In genomic region chr4:155301965-155302364, GRCm38 (mm10) we compare ENCODE assay signal across 15 mouse cellular contexts. TPM values are rescaled to one million over a fixed set of nuclear protein-coding genes. Genes with fewer than 3 reads are reported as not detected.
DNase-seq lines count a peak whose midpoint lies in the region; ATAC-seq and TF ChIP-seq lines count a peak whose summit lies in the region.
"Had no signal": no experiment of that assay in that cellular context is flagged by ENCODE, and none has a peak within 500 bp of the region (broad histone marks: within the 10 kb centered on the region; RNA-seq: fewer than 3 reads in every experiment).

No protein-coding gene starts in this region.

- intact Hi-C loops in gastrocnemius, adult 2 months (cut with DNase I) = no loop called here
- intact Hi-C loops in gastrocnemius, postnatal 36 days (cut with DNase I) = no loop called here

- no peaks in the 10 kb centered on the region for H3K9me3 ChIP-seq in midbrain, postnatal 0 days (ENCODE audit: low read length)
- no peaks in the 10 kb centered on the region for H3K9me3 ChIP-seq in midbrain, embryonic 10.5 days (replicated peaks)
- no peaks in the 10 kb centered on the region for H3K9me3 ChIP-seq in limb, embryonic 15.5 days
- H3K9me3 ChIP-seq: embryonic facial prominence, embryonic 15.5 days; heart, embryonic 15.5 days; midbrain, embryonic 12.5 days had no signal

- H3K4me3 ChIP-seq in gastrocnemius, adult 2 months = no peak overlapping the region
- no peak overlapping the region for H3K4me3 ChIP-seq in midbrain, postnatal 0 days (ENCODE audit: low read depth, low read length)
- no peak overlapping the region for H3K4me3 ChIP-seq in midbrain, embryonic 10.5 days
- no peak overlapping the region for H3K4me3 ChIP-seq in limb, embryonic 15.5 days
- H3K4me3 ChIP-seq: embryonic facial prominence, embryonic 15.5 days; heart, embryonic 15.5 days; midbrain, embryonic 12.5 days had no signal

- TF ChIP-seq CTCF in gastrocnemius, adult 2 months (IDR thresholded peaks at IDR 0.05) = no peak
- no peak for TF ChIP-seq CTCF in midbrain, postnatal 0 days (IDR thresholded peaks at IDR 0.05)

- no peak overlapping the region for H3K9ac ChIP-seq in midbrain, postnatal 0 days (replicated peaks; ENCODE audit: low read length, poor library complexity, severe bottlenecking)
- no peak overlapping the region for H3K9ac ChIP-seq in limb, embryonic 15.5 days
- H3K9ac ChIP-seq: embryonic facial prominence, embryonic 15.5 days; heart, embryonic 15.5 days; liver, embryonic 14.5 days; midbrain, embryonic 12.5 days had no signal

- H3K4me2 ChIP-seq in midbrain, postnatal 0 days (ENCODE audit: low read depth, low read length, poor library complexity, severe bottlenecking) = no peak overlapping the region
- H3K4me2 ChIP-seq in limb, embryonic 15.5 days = no peak overlapping the region
- H3K4me2 ChIP-seq: embryonic facial prominence, embryonic 15.5 days; heart, embryonic 15.5 days; midbrain, embryonic 12.5 days had no signal

- 47% methylated on average over 4 of the region's 4 CpGs for WGBS in midbrain, postnatal 0 days
- WGBS in midbrain, embryonic 10.5 days = 78% methylated on average over 4 of the region's 4 CpGs
- WGBS in limb, embryonic 15.5 days = 46% methylated on average over 4 of the region's 4 CpGs

- no peak for ATAC-seq in midbrain, postnatal 0 days (ENCODE audit: low FRiP score)
- no peak for ATAC-seq in limb, embryonic 15.5 days (ENCODE audit: insufficient number of reproducible peaks, low FRiP score, low TSS enrichment, low read depth)

- H3K27me3 ChIP-seq in midbrain, postnatal 0 days (ENCODE audit: insufficient read depth, low read length) = no peaks in the 10 kb centered on the region
- H3K27me3 ChIP-seq in midbrain, embryonic 10.5 days (ENCODE audit: low read depth, poor library complexity, severe bottlenecking) = peaks cover 4% of the 10 kb centered on the region
- H3K27me3 ChIP-seq in limb, embryonic 15.5 days = no peaks in the 10 kb centered on the region
- H3K27me3 ChIP-seq: embryonic facial prominence, embryonic 15.5 days had no signal

- H3K27ac ChIP-seq in gastrocnemius, adult 2 months = peak overlapping the region; percentile 43
- H3K27ac ChIP-seq in midbrain, postnatal 0 days (ENCODE audit: low read depth, low read length) = peak overlapping the region; percentile 44
- H3K27ac ChIP-seq in midbrain, embryonic 10.5 days (replicated peaks) = no peak overlapping the region
- H3K27ac ChIP-seq in limb, embryonic 15.5 days = peak overlapping the region; percentile 79
- H3K27ac ChIP-seq: heart, embryonic 15.5 days; liver, embryonic 14.5 days; midbrain, embryonic 12.5 days had no signal

- H3K36me3 ChIP-seq in midbrain, postnatal 0 days (ENCODE audit: insufficient read depth, low read length) = peaks cover 4% of the 10 kb centered on the region; the same call in 1 of the 2 replicates
- no peaks in the 10 kb centered on the region for H3K36me3 ChIP-seq in midbrain, embryonic 10.5 days
- H3K36me3 ChIP-seq in limb, embryonic 15.5 days = no peaks in the 10 kb centered on the region
- H3K36me3 ChIP-seq: embryonic facial prominence, embryonic 15.5 days; heart, embryonic 15.5 days; midbrain, embryonic 12.5 days had no signal

- H3K4me1 ChIP-seq in midbrain, postnatal 0 days (ENCODE audit: insufficient read depth, low read length) = peaks cover 16% of the 10 kb centered on the region; the same call in 1 of the 2 replicates
- peaks cover 24% of the 10 kb centered on the region for H3K4me1 ChIP-seq in midbrain, embryonic 10.5 days
- H3K4me1 ChIP-seq in limb, embryonic 15.5 days = peaks cover 32% of the 10 kb centered on the region
- H3K4me1 ChIP-seq: heart, embryonic 15.5 days had no signal

- peak; percentile 48 for DNase-seq in cerebellum, adult 11 months
- no peak for DNase-seq in cerebellum, postnatal 36 days
- DNase-seq in gastrocnemius, adult 2 months = no peak
- DNase-seq in gastrocnemius, postnatal 36 days = no peak
- DNase-seq in midbrain, postnatal 0 days (ENCODE audit: low spot score) = no peak
- DNase-seq in midbrain, embryonic 10.5 days (ENCODE audit: low spot score) = no peak
- DNase-seq in Muller cell, postnatal 12 days (ENCODE audit: inconsistent ontology term) = no peak
- DNase-seq: adrenal gland, adult 2 months; lung, postnatal 10 days; retina, postnatal 1 day had no signal

RNA-seq across cellular contexts. Expression of gene Faap20, which starts 52.4 kb away (rescaled TPM):
- total RNA-seq in gastrocnemius, adult 2 months (2021) = 1 to 10 TPM; 4.6 to 6.1 TPM
- 1 to 10 TPM; 3.1 to 4.7 TPM for total RNA-seq in gastrocnemius, postnatal 36 days (2021)
- total RNA-seq in midbrain, postnatal 0 days (2014; rRNA removed) = 39.5 and 48.7 TPM in 2 replicates
- 56.6 and 57.1 TPM in 2 replicates for polyA plus RNA-seq in midbrain, postnatal 0 days (2015; fragmentation: Nextera tagmentation; extraction: Ambion mirVana)
- polyA plus RNA-seq in midbrain, embryonic 10.5 days (2016; fragmentation: Nextera tagmentation; extraction: Ambion mirVana) = 118 and 120 TPM in 2 replicates
- 74.0 and 76.2 TPM in 2 replicates for polyA plus RNA-seq in limb, embryonic 15.5 days (2015; fragmentation: Nextera tagmentation; extraction: Ambion mirVana)

RNA-seq across cellular contexts. Expression of gene Prkcz, which starts 59.2 kb away (rescaled TPM):
- total RNA-seq in gastrocnemius, adult 2 months (2021) = 1 to 10 TPM; 1.1 to 2.1 TPM
- total RNA-seq in gastrocnemius, postnatal 36 days (2021) = 1 to 10 TPM in 1 of 2 experiments, under 1 TPM in 1; 0.87 to 1.2 TPM
- total RNA-seq in midbrain, postnatal 0 days (2014; rRNA removed) = 103 and 104 TPM in 2 replicates
- 104 and 106 TPM in 2 replicates for polyA plus RNA-seq in midbrain, postnatal 0 days (2015; fragmentation: Nextera tagmentation; extraction: Ambion mirVana)
- 13.6 and 19.8 TPM in 2 replicates for polyA plus RNA-seq in midbrain, embryonic 10.5 days (2016; fragmentation: Nextera tagmentation; extraction: Ambion mirVana)
- 10.5 and 10.6 TPM in 2 replicates for polyA plus RNA-seq in limb, embryonic 15.5 days (2015; fragmentation: Nextera tagmentation; extraction: Ambion mirVana)

Comparison
In these comparisons a context has a peak if more than half of its experiments do, and no peak if none do; other contexts are left out.
1. RNA of gene Prkcz, which starts 59.2 kb away (total RNA-seq): 103 to 104 TPM in midbrain, postnatal 0 days; 1.1 to 2.1 TPM in gastrocnemius, adult 2 months and 0.87 to 1.2 TPM in gastrocnemius, postnatal 36 days; every median in the first group is over 10 times any median in the second.